18 mouse cellular contexts compared by ENCODE assay signal in the genomic region with DNA sequence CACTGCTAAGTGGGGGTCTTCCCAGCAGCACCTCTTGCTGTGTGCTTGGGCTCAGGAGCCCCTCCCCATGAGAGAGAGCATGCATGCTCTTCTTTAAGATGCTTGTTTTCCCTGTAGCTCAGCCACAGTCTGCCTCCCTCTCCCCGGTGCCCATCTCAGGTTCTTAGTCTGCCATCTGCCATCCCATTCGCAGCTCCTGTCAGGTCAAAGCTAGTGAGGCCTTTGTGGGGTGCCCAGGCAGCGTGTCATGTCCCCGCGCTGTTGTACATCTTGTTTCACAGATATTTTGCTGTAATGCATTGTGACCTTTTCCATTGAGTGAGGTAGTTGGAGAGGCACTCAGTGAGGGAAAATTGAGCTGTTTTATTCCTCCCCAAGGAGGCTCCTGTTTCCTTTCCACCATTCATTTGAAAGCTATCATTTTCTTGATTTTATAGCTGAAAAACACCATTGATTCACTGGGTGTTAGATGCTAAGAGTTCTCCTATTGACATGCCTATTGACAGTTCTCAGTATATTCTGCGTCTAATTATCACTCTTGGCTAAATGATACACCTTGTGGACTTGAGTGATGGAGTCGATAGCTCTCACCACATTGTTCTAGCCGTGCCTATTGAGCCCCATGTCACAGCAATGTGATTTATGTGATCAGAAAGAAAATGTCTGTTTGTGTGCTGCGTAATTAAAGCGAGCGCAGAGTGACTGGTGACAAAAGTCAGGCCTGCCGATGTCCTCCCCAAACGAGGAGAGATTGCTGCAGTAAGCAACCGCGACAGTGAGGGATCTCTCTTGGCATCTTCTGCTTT.
DNase-seq lines count a peak whose midpoint lies in the region; ATAC-seq lines count a peak whose summit lies in the region.
"Had no signal": no experiment of that assay in that cellular context is flagged by ENCODE, and none has a peak within 500 bp of the region (broad histone marks: within the 10 kb centered on the region; RNA-seq: fewer than 3 reads in every experiment).

No protein-coding gene starts in this region.

- no peaks in the 10 kb centered on the region for H3K36me3 ChIP-seq in forebrain, embryonic 12.5 days (replicated peaks)
- no peaks in the 10 kb centered on the region for H3K36me3 ChIP-seq in forebrain, embryonic 15.5 days
- no peaks in the 10 kb centered on the region for H3K36me3 ChIP-seq in limb, embryonic 13.5 days
- H3K36me3 ChIP-seq in limb, embryonic 10.5 days: no peaks in the 10 kb centered on the region
- H3K36me3 ChIP-seq in embryonic facial prominence, embryonic 10.5 days (replicated peaks): no peaks in the 10 kb centered on the region
- H3K36me3 ChIP-seq in forebrain, embryonic 14.5 days (ENCODE audit: control insufficient read depth, insufficient read depth, low read length): no peaks in the 10 kb centered on the region
- H3K36me3 ChIP-seq: heart, embryonic 12.5 days; stomach, embryonic 15.5 days had no signal

- H3K9me3 ChIP-seq in forebrain, embryonic 12.5 days: no peaks in the 10 kb centered on the region
- no peaks in the 10 kb centered on the region for H3K9me3 ChIP-seq in forebrain, embryonic 15.5 days
- H3K9me3 ChIP-seq in limb, embryonic 13.5 days: no peaks in the 10 kb centered on the region
- no peaks in the 10 kb centered on the region for H3K9me3 ChIP-seq in limb, embryonic 10.5 days (replicated peaks)
- H3K9me3 ChIP-seq in embryonic facial prominence, embryonic 10.5 days: no peaks in the 10 kb centered on the region
- no peaks in the 10 kb centered on the region for H3K9me3 ChIP-seq in forebrain, embryonic 14.5 days (replicated peaks; ENCODE audit: control insufficient read depth, low read length)
- H3K9me3 ChIP-seq: heart, embryonic 12.5 days; megakaryocyte, embryonic 14.5 days; stomach, embryonic 15.5 days had no signal

- H3K27me3 ChIP-seq in forebrain, embryonic 12.5 days: peaks cover 54% of the 10 kb centered on the region
- peaks cover 18% of the 10 kb centered on the region; the same call in 1 of the 2 replicates for H3K27me3 ChIP-seq in forebrain, embryonic 15.5 days
- H3K27me3 ChIP-seq in limb, embryonic 13.5 days: 0 out of 2 replicates have a peak, but pooled peaks cover 3% of the 10 kb centered on the region
- H3K27me3 ChIP-seq in limb, embryonic 10.5 days (ENCODE audit: low read depth, poor library complexity, severe bottlenecking): peaks cover 41% of the 10 kb centered on the region
- H3K27me3 ChIP-seq in embryonic facial prominence, embryonic 10.5 days (replicated peaks; ENCODE audit: low read depth, poor library complexity, severe bottlenecking): peaks cover 49% of the 10 kb centered on the region
- H3K27me3 ChIP-seq in forebrain, embryonic 14.5 days (replicated peaks; ENCODE audit: control insufficient read depth, insufficient read depth, low read length): peaks cover 8% of the 10 kb centered on the region; the same call in 1 of the 2 replicates
- H3K27me3 ChIP-seq: heart, embryonic 12.5 days; megakaryocyte, embryonic 14.5 days; Patski; stomach, embryonic 15.5 days had no signal

- WGBS in forebrain, embryonic 12.5 days: 53% methylated on average over 15 of the region's 15 CpGs
- 40% methylated on average over 15 of the region's 15 CpGs for WGBS in forebrain, embryonic 15.5 days
- WGBS in limb, embryonic 13.5 days: 44% methylated on average over 15 of the region's 15 CpGs
- 61% methylated on average over 15 of the region's 15 CpGs for WGBS in limb, embryonic 10.5 days
- 72% methylated on average over 15 of the region's 15 CpGs for WGBS in embryonic facial prominence, embryonic 10.5 days
- WGBS in forebrain, embryonic 14.5 days: 48% methylated on average over 15 of the region's 15 CpGs

- no peak overlapping the region for H3K9ac ChIP-seq in forebrain, embryonic 12.5 days
- no peak overlapping the region for H3K9ac ChIP-seq in forebrain, embryonic 15.5 days (replicated peaks)
- H3K9ac ChIP-seq in limb, embryonic 13.5 days: no peak overlapping the region
- H3K9ac ChIP-seq in forebrain, embryonic 14.5 days (ENCODE audit: low read length): no peak overlapping the region
- H3K9ac ChIP-seq: heart, embryonic 12.5 days; liver, embryonic 14.5 days; stomach, embryonic 15.5 days had no signal

- H3K4me3 ChIP-seq in forebrain, embryonic 12.5 days (replicated peaks): no peak overlapping the region
- no peak overlapping the region for H3K4me3 ChIP-seq in forebrain, embryonic 15.5 days
- no peak overlapping the region for H3K4me3 ChIP-seq in limb, embryonic 13.5 days
- no peak overlapping the region for H3K4me3 ChIP-seq in limb, embryonic 10.5 days
- no peak overlapping the region for H3K4me3 ChIP-seq in embryonic facial prominence, embryonic 10.5 days
- H3K4me3 ChIP-seq in forebrain, embryonic 14.5 days (ENCODE audit: low read depth, low read length): no peak overlapping the region
- H3K4me3 ChIP-seq: heart, embryonic 12.5 days; megakaryocyte, embryonic 14.5 days; stomach, embryonic 15.5 days had no signal

- H3K27ac ChIP-seq in forebrain, embryonic 12.5 days: 0 out of 2 replicates have a peak overlapping the region, but pooled peaks have one; percentile 1
- H3K27ac ChIP-seq in forebrain, embryonic 15.5 days (replicated peaks): no peak overlapping the region
- no peak overlapping the region for H3K27ac ChIP-seq in limb, embryonic 13.5 days
- no peak overlapping the region; the same call in 1 of the 2 replicates for H3K27ac ChIP-seq in limb, embryonic 10.5 days
- no peak overlapping the region for H3K27ac ChIP-seq in embryonic facial prominence, embryonic 10.5 days (replicated peaks)
- H3K27ac ChIP-seq in forebrain, embryonic 14.5 days (ENCODE audit: low read depth, low read length): no peak overlapping the region
- H3K27ac ChIP-seq: liver, embryonic 14.5 days; stomach, embryonic 15.5 days had no signal

- no peak for DNase-seq in limb, embryonic 10.5 days (ENCODE audit: low spot score)
- peak; percentile 17 for DNase-seq in embryonic facial prominence, embryonic 10.5 days (ENCODE audit: low spot score)
- DNase-seq in forebrain, embryonic 14.5 days (ENCODE audit: low spot score): peak; percentile 42
- DNase-seq: adrenal gland, postnatal 14 days; cerebellum, adult 2 months; lung, postnatal 10 days; thymus, adult 2 months had no signal

- peaks cover 24% of the 10 kb centered on the region for H3K4me1 ChIP-seq in forebrain, embryonic 12.5 days
- H3K4me1 ChIP-seq in forebrain, embryonic 15.5 days: peaks cover 33% of the 10 kb centered on the region
- H3K4me1 ChIP-seq in limb, embryonic 13.5 days: peaks cover 12% of the 10 kb centered on the region
- peaks cover 13% of the 10 kb centered on the region for H3K4me1 ChIP-seq in limb, embryonic 10.5 days
- H3K4me1 ChIP-seq in embryonic facial prominence, embryonic 10.5 days: peaks cover 26% of the 10 kb centered on the region
- peaks cover 21% of the 10 kb centered on the region for H3K4me1 ChIP-seq in forebrain, embryonic 14.5 days (ENCODE audit: control insufficient read depth, insufficient read depth, low read length)
- H3K4me1 ChIP-seq: heart, embryonic 12.5 days had no signal

- ATAC-seq in forebrain, embryonic 12.5 days (ENCODE audit: low FRiP score): peak; percentile 55; the same call in 1 of the 2 replicates
- no peak for ATAC-seq in forebrain, embryonic 15.5 days (replicated peaks)
- ATAC-seq in limb, embryonic 13.5 days (ENCODE audit: low FRiP score, low read depth): peak; percentile 32; the same call in 1 of the 2 replicates
- ATAC-seq in forebrain, embryonic 14.5 days: peak; percentile 33; the same call in 1 of the 2 replicates
- no peak for ATAC-seq in inflammation-experienced regulatory T-cells, adult 6 months
- ATAC-seq: activated CD4-positive, CD25-positive, alpha-beta regulatory T cell, adult 4 months; intestine, postnatal 0 days; Patski had no signal

- no peak overlapping the region for H3K4me2 ChIP-seq in forebrain, embryonic 12.5 days
- H3K4me2 ChIP-seq in forebrain, embryonic 15.5 days (replicated peaks): no peak overlapping the region
- no peak overlapping the region for H3K4me2 ChIP-seq in limb, embryonic 13.5 days (replicated peaks)
- H3K4me2 ChIP-seq in forebrain, embryonic 14.5 days (ENCODE audit: low read length): no peak overlapping the region
- H3K4me2 ChIP-seq: heart, embryonic 12.5 days; stomach, embryonic 15.5 days had no signal

Comparison
In these comparisons a context has a peak if more than half of its experiments do, and no peak if none do; other contexts are left out.
1. ATAC-seq: peak in forebrain, embryonic 12.5 days (single experiment), limb, embryonic 13.5 days (single experiment) and forebrain, embryonic 14.5 days (single experiment); none in forebrain, embryonic 15.5 days (single experiment) and inflammation-experienced regulatory T-cells, adult 6 months (single experiment).